Mouse (Mus musculus): ENCODE data around the gene B830017H08Rik. TPM values are rescaled to one million over a fixed set of nuclear protein-coding genes. Genes with fewer than 3 reads are reported as not detected.

The B830017H08Rik gene
- polyA plus RNA-seq, 1 experiment, result 6.2 TPM

- 43% methylated on average over 6 of the region's 6 CpGs for WGBS
- Histone ChIP-seq H3K27me3 (replicated peaks; ENCODE audit: control insufficient read depth, insufficient read depth, low read length) (no peaks in the 10 kb centered on the region), H3K4me3 (ENCODE audit: insufficient read depth, low read depth, low read length) (no peak overlapping the region), H3K4me1 (ENCODE audit: control insufficient read depth, insufficient read depth, low read length) (peaks cover 11% of the 10 kb centered on the region), H3K36me3 (ENCODE audit: control insufficient read depth, insufficient read depth, low read length) (no peaks in the 10 kb centered on the region; the same call in 1 of the 2 replicates), H3K27ac (ENCODE audit: insufficient read depth, low read depth, low read length) (no peak overlapping the region)
- DNase-seq, result no peak
- TF ChIP-seq CTCF (conservative IDR thresholded peaks at IDR 0.05; ENCODE audit: insufficient read depth, insufficient read length, low read depth, low read length), result no peak
- no peak for TF ChIP-seq POLR2A (IDR thresholded peaks at IDR 0.05; ENCODE audit: low read depth, low read length)
Observed at GRCm38 (mm10) chr16:17884116-17884515, 51.2 kb downstream of the B830017H08Rik start.

Other genes starting within 250 kb of the B830017H08Rik start
- gene Slc7a4, start 249.9 kb upstream of the B830017H08Rik start, polyA plus RNA-seq (2012; rRNA removed), result 8.1 and 9.1 TPM in 2 replicates
- 53.0 and 53.8 TPM in 2 replicates for gene Smpd4, start 213.8 kb upstream of the B830017H08Rik start, polyA plus RNA-seq (2012; rRNA removed)
- gene Ccdc74a, start 186.7 kb upstream of the B830017H08Rik start, polyA plus RNA-seq (2012; rRNA removed), result 0.42 and 1.0 TPM in 2 replicates
- gene Med15, start 100.2 kb upstream of the B830017H08Rik start, polyA plus RNA-seq (2012; rRNA removed), result 48.6 and 54.3 TPM in 2 replicates
- gene Klhl22, start 73.5 kb upstream of the B830017H08Rik start, polyA plus RNA-seq (2012; rRNA removed), result 50.9 and 69.4 TPM in 2 replicates
- 26.8 and 38.2 TPM in 2 replicates for gene Scarf2, start 35.8 kb upstream of the B830017H08Rik start, polyA plus RNA-seq (2012; rRNA removed)
- gene Car15, start 5.2 kb downstream of the B830017H08Rik start, polyA plus RNA-seq (2012; rRNA removed), result 372 and 440 TPM in 2 replicates
- 7.7 and 10.3 TPM in 2 replicates for gene Gm20518, start 58.5 kb downstream of the B830017H08Rik start, polyA plus RNA-seq (2012; rRNA removed)
- 0.12 and 0.14 TPM in 2 replicates for gene Tssk1, start 61.1 kb downstream of the B830017H08Rik start, polyA plus RNA-seq (2012; rRNA removed)
- gene Dgcr2, start 65.4 kb downstream of the B830017H08Rik start, polyA plus RNA-seq (2012; rRNA removed), result 99.8 and 127 TPM in 2 replicates
- 0.05 and 0.27 TPM in 2 replicates for gene Tssk2, start 65.5 kb downstream of the B830017H08Rik start, polyA plus RNA-seq (2012; rRNA removed)
- gene Ess2, start 78.2 kb downstream of the B830017H08Rik start, polyA plus RNA-seq (2012; rRNA removed), result 14.2 and 16.2 TPM in 2 replicates
- gene Gsc2, start 81.9 kb downstream of the B830017H08Rik start, polyA plus RNA-seq (2012; rRNA removed), result not detected in 2 replicates
- gene Slc25a1, start 95.1 kb downstream of the B830017H08Rik start, polyA plus RNA-seq (2012; rRNA removed), result 300 and 304 TPM in 2 replicates
- not detected in 2 replicates for gene Vpreb2, start 147.3 kb downstream of the B830017H08Rik start, polyA plus RNA-seq (2012; rRNA removed)
- gene Dgcr6, start 219.7 kb downstream of the B830017H08Rik start, polyA plus RNA-seq (2012; rRNA removed), result 135 and 142 TPM in 2 replicates

Measured in kidney, adult 2 months (tissue).